Mouse (Mus musculus) embryonic stem cell, embryonic (primary cell): ENCODE data around the gene Slitrk2.

ENCODE experiments used
- CTCF ChIA-PET, 4 experiments: fragments of 300-600 bp in 2 of 4; fragments of 350-600 bp in 2 of 4; sonication (Branson Sonifier 250); formaldehyde crosslinking; loops; one replicate each; lab custom pipeline; 2022; ENCODE audit warnings: inconsistent platforms in 2 of 4; lab: Charles Lee
- POLR2A ChIA-PET, 4 experiments: fragments of 300-600 bp in 2 of 4; fragments of 350-600 bp in 2 of 4; sonication (Branson Sonifier 250); formaldehyde crosslinking; loops; one replicate each; lab custom pipeline; 2022; ENCODE audit warnings: antibody characterized with exemption in 4 of 4, inconsistent platforms in 1 of 4; lab: Charles Lee

The Slitrk2 gene

GRCm38 (mm10) chrX:66648911-66649620, at the start of gene Slitrk2:
Gene Slitrk2 (plus strand): TSS chrX:66649318.
- POLR2A ChIA-PET: no interaction called here
- CTCF ChIA-PET: no interaction called here

- ChIA-PET POLR2A (no interaction called here), CTCF (no interaction called here)
Observed at GRCm38 (mm10) chrX:66605490-66605889, 43.6 kb upstream of the Slitrk2 start.

GRCm38 (mm10) chrX:66652455-66653144, 3.5 kb downstream of the Slitrk2 start:
- POLR2A ChIA-PET: no interaction called here
- CTCF ChIA-PET: no interaction called here

- ChIA-PET CTCF (interaction anchor here in 1 of 4 experiments (0.6 kb wide), 1 partner anchor 851 kb away, joined by 4 read pairs; no protein-coding TSS in a partner anchor), POLR2A (no interaction called here)
Observed at GRCm38 (mm10) chrX:66657365-66657764, 8.2 kb downstream of the Slitrk2 start.

GRCm38 (mm10) chrX:66676959-66677358, 27.8 kb downstream of the Slitrk2 start:
- CTCF ChIA-PET: no interaction called here
- POLR2A ChIA-PET: no interaction called here

- ChIA-PET CTCF (no interaction called here), POLR2A (no interaction called here)
Observed at GRCm38 (mm10) chrX:66678646-66679045, 29.5 kb downstream of the Slitrk2 start.
